Mouse (Mus musculus) lung, adult 2 months (tissue): ENCODE measurements at regions not wholly inside any gene's neighbourhood (a gene's known extent, or its start where the extent isn't known, plus 50 kb on each side); places are given as distances from the start of the nearest gene placed in this dataset.

Experiments
- CTCF ChIP-seq: fragments of 200-500 bp; IDR thresholded peaks from 2 replicates; pipeline ENCODE4 v1.5.1; 2011; ENCODE audit warnings: mild to moderate bottlenecking, low read length, control low read depth; ENCODE audit not compliant: insufficient read depth
- POLR2A ChIP-seq: fragments of 200-500 bp; IDR thresholded peaks from 2 replicates; pipeline ENCODE4 v1.6.1; 2011; ENCODE audit warnings: low read depth, mild to moderate bottlenecking, control low read depth, low read length, borderline replicate concordance; ENCODE audit errors: extremely low read depth

GRCm38 (mm10) chrX:166867692-166868091, 282.2 kb upstream of the Egfl6 start:
- TF ChIP-seq CTCF, result no peak
- no peak for TF ChIP-seq POLR2A
